Comparison of ENCODE assay signal across 12 mouse cellular contexts in the genomic region with DNA sequence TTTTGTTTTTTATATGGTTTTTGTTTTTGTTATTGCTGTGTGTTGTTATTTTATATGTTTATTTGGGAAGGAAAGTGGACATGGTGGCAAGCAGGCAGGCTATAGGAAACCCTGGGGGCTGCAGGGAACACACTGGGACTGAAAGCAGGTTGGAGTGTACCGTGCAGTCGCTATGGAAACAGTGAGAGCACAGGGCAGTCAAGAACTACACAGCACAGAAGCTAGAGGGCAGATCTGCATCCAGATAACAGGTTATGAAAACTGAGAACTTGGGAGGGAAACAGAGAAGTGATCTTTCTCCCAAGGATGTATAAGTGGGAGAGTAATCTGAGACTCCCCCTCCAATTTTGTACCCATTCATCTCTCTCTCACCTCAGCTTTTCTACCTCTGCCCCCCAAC. TPM values are rescaled to one million over a fixed set of nuclear protein-coding genes. Genes with fewer than 3 reads are reported as not detected.
DNase-seq lines count a peak whose midpoint lies in the region; ATAC-seq and TF ChIP-seq lines count a peak whose summit lies in the region.
"Had no signal": no experiment of that assay in that cellular context is flagged by ENCODE, and none has a peak within 500 bp of the region (broad histone marks: within the 10 kb centered on the region; RNA-seq: fewer than 3 reads in every experiment).

No protein-coding gene starts in this region.

- no peak overlapping the region for H3K4me3 ChIP-seq in hindbrain, embryonic 12.5 days
- H3K4me3 ChIP-seq in hindbrain, embryonic 10.5 days = no peak overlapping the region
- H3K4me3 ChIP-seq in hindbrain, postnatal 0 days (ENCODE audit: low read length) = no peak overlapping the region
- H3K4me3 ChIP-seq: heart, embryonic 12.5 days; stomach, embryonic 15.5 days had no signal

- no peaks in the 10 kb centered on the region for H3K9me3 ChIP-seq in hindbrain, embryonic 12.5 days (replicated peaks)
- no peaks in the 10 kb centered on the region for H3K9me3 ChIP-seq in hindbrain, embryonic 10.5 days
- H3K9me3 ChIP-seq in hindbrain, postnatal 0 days (ENCODE audit: low read length) = no peaks in the 10 kb centered on the region
- H3K9me3 ChIP-seq: heart, embryonic 12.5 days; stomach, embryonic 15.5 days had no signal

- H3K36me3 ChIP-seq in hindbrain, embryonic 12.5 days = no peaks in the 10 kb centered on the region
- no peaks in the 10 kb centered on the region for H3K36me3 ChIP-seq in hindbrain, embryonic 10.5 days
- H3K36me3 ChIP-seq in hindbrain, postnatal 0 days (ENCODE audit: insufficient read depth, low read length) = no peaks in the 10 kb centered on the region
- H3K36me3 ChIP-seq: heart, embryonic 12.5 days; stomach, embryonic 15.5 days had no signal

- H3K4me2 ChIP-seq in hindbrain, embryonic 12.5 days (replicated peaks) = no peak overlapping the region
- no peak overlapping the region for H3K4me2 ChIP-seq in hindbrain, postnatal 0 days (ENCODE audit: low read depth, low read length)
- H3K4me2 ChIP-seq: heart, embryonic 12.5 days; stomach, embryonic 15.5 days had no signal

- H3K4me1 ChIP-seq in hindbrain, embryonic 12.5 days = no peaks in the 10 kb centered on the region
- peaks cover 6% of the 10 kb centered on the region; the same call in 1 of the 2 replicates for H3K4me1 ChIP-seq in hindbrain, embryonic 10.5 days (replicated peaks)
- H3K4me1 ChIP-seq in hindbrain, postnatal 0 days (ENCODE audit: insufficient read depth, low read length) = no peaks in the 10 kb centered on the region
- H3K4me1 ChIP-seq: heart, embryonic 12.5 days; stomach, embryonic 15.5 days had no signal

- no peak overlapping the region for H3K9ac ChIP-seq in hindbrain, embryonic 12.5 days
- H3K9ac ChIP-seq in hindbrain, postnatal 0 days (replicated peaks; ENCODE audit: low read length) = no peak overlapping the region
- H3K9ac ChIP-seq: heart, embryonic 12.5 days; stomach, embryonic 15.5 days had no signal

- DNase-seq in hindbrain, embryonic 10.5 days (ENCODE audit: low spot score) = no peak
- DNase-seq in A20 (ENCODE audit: low read depth, low spot score) (peak; percentile 21), adipocyte (ENCODE audit: low spot score) (no peak)
- DNase-seq in embryo, embryonic 11 days = peak; percentile 37
- peak; percentile 52 for DNase-seq in hindbrain, postnatal 0 days (ENCODE audit: low spot score)
- DNase-seq in adrenal gland, adult 2 months = no peak
- no peak for DNase-seq in layer of hippocampus, adult 11-12 months (ENCODE audit: low spot score)
- DNase-seq: cerebellum, adult 11 months had no signal

- no peak overlapping the region for H3K27ac ChIP-seq in hindbrain, embryonic 12.5 days
- no peak overlapping the region for H3K27ac ChIP-seq in hindbrain, embryonic 10.5 days
- H3K27ac ChIP-seq in hindbrain, postnatal 0 days = no peak overlapping the region
- H3K27ac ChIP-seq: stomach, embryonic 15.5 days had no signal

- WGBS in hindbrain, embryonic 12.5 days = 15% methylated on average over 2 of the region's 2 CpGs
- WGBS in hindbrain, embryonic 10.5 days = 10% methylated on average over 2 of the region's 2 CpGs
- WGBS in hindbrain, postnatal 0 days = 6% methylated on average over 2 of the region's 2 CpGs

- no peaks in the 10 kb centered on the region for H3K27me3 ChIP-seq in hindbrain, embryonic 12.5 days
- H3K27me3 ChIP-seq in hindbrain, embryonic 10.5 days (ENCODE audit: insufficient read depth, poor library complexity, severe bottlenecking) = peaks cover 3% of the 10 kb centered on the region; the same call in 1 of the 2 replicates
- H3K27me3 ChIP-seq in hindbrain, postnatal 0 days (ENCODE audit: insufficient read depth, low read length) = no peaks in the 10 kb centered on the region
- H3K27me3 ChIP-seq: stomach, embryonic 15.5 days had no signal

- peak; percentile 50 for TF ChIP-seq CTCF in hindbrain, postnatal 0 days (IDR thresholded peaks at IDR 0.05; ENCODE audit: low read depth)

- 0 out of 2 replicates have a peak, but pooled peaks have one; percentile 63 for ATAC-seq in hindbrain, embryonic 12.5 days (ENCODE audit: low FRiP score)
- 0 out of 2 replicates have a peak, but pooled peaks have one; percentile 64 for ATAC-seq in hindbrain, postnatal 0 days
- ATAC-seq: intestine, embryonic 16.5 days had no signal

RNA-seq across cellular contexts. Expression of gene Grm8, which starts 7.4 kb away (rescaled TPM):
- 3.1 and 4.4 TPM in 2 replicates for polyA plus RNA-seq in hindbrain, embryonic 12.5 days (2016; fragmentation: Nextera tagmentation; extraction: Ambion mirVana)
- polyA plus RNA-seq in hindbrain, embryonic 10.5 days (2016; fragmentation: Nextera tagmentation; extraction: Ambion mirVana) = 0.80 and 0.96 TPM in 2 replicates
- total RNA-seq in hindbrain, postnatal 0 days (2014; rRNA removed) = 14.0 and 16.6 TPM in 2 replicates
- 10.6 and 11.3 TPM in 2 replicates for polyA plus RNA-seq in hindbrain, postnatal 0 days (2015; fragmentation: Nextera tagmentation; extraction: Ambion mirVana)
- total RNA-seq in adrenal gland, adult 2 months (2021) = under 1 TPM; 0.55 to 0.75 TPM
- polyA plus RNA-seq in adrenal gland, adult 2 months (2012; rRNA removed) = 0.03 TPM in 1 of 2 replicates, not detected in the other

Comparison
In these comparisons a context has a peak if more than half of its experiments do, and no peak if none do; other contexts are left out.
1. DNase-seq: peak in A20 (single experiment), embryo, embryonic 11 days (single experiment) and hindbrain, postnatal 0 days (single experiment); none in hindbrain, embryonic 10.5 days (single experiment), adipocyte (single experiment), adrenal gland, adult 2 months (single experiment) and layer of hippocampus, adult 11-12 months (single experiment).